Comparison of ENCODE assay signal across 7 mouse cellular contexts in the genomic region with DNA sequence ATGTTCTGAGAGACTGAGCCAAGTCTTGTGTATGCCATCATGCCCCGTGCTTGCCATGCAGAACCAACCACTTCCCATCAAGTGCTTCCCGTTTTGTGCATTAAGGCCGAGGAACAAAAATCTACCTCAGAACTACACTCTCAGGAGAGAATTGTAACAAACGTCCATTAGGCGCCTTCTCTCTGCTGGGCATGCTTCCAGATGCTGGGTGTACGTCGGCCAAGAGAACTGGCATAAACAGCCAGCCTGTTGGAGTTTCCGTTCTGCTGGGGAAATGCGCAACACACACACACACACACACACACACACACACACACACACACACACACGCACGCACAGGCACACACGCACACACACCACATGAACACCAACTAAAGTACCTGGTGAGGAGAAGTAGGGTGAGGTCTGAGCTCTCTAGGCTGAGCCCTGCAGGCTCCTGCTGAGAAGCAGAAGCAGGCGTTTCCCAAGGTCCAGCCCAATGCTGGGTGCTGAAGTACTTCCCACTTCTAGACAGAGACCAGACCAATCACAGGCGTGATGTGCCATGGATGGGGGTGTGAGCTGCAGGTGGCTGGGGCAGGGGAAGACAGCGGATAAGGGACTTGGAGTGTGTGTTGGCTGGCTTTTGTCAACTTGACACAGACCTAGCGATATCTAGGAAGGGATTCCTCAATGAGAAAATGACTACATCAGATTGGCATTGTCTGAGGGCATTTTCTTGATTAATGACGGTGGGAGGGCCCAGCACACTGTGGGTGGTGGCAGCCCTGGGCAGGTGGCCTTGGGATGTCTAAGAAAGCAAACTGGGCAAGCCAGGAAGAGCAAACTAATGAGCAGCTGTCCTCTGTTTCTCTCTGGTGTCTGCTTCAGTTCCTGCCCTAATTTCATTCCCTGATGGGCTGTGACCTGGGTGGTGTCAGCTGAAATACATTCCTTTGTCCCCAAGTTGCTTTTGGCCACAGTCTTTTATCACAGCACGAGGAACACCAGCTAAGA. TPM values are rescaled to one million over a fixed set of nuclear protein-coding genes. Genes with fewer than 3 reads are reported as not detected.
DNase-seq lines count a peak whose midpoint lies in the region; ATAC-seq and TF ChIP-seq lines count a peak whose summit lies in the region.

No protein-coding gene starts in this region.

- no peaks in the 10 kb centered on the region for H3K27me3 ChIP-seq in midbrain, embryonic 16.5 days (ENCODE audit: control insufficient read depth, insufficient read depth, low read depth, low read length)
- H3K27me3 ChIP-seq in midbrain, embryonic 10.5 days (ENCODE audit: low read depth, poor library complexity, severe bottlenecking), result no peaks in the 10 kb centered on the region
- H3K27me3 ChIP-seq in midbrain, postnatal 0 days (ENCODE audit: insufficient read depth, low read length), result no peaks in the 10 kb centered on the region

- TF ChIP-seq CTCF in bone marrow macrophage, adult 2 months (IDR thresholded peaks at IDR 0.05; ENCODE audit: low read depth, low read length), result no peak
- no peak for TF ChIP-seq CTCF in midbrain, postnatal 0 days (IDR thresholded peaks at IDR 0.05)

- no peak for DNase-seq in midbrain, embryonic 10.5 days (ENCODE audit: low spot score)
- peak; percentile 66 for DNase-seq in layer of hippocampus, adult 9-10 months (ENCODE audit: low spot score)
- peak; percentile 82 for DNase-seq in midbrain, postnatal 0 days (ENCODE audit: low spot score)

- TF ChIP-seq POLR2A in bone marrow macrophage, adult 2 months (IDR thresholded peaks at IDR 0.05; ENCODE audit: borderline replicate concordance, low read depth, low read length), result no peak

- H3K4me1 ChIP-seq in midbrain, embryonic 16.5 days (ENCODE audit: control insufficient read depth, insufficient read depth, low read length), result peaks cover 19% of the 10 kb centered on the region
- peaks cover 16% of the 10 kb centered on the region for H3K4me1 ChIP-seq in midbrain, embryonic 10.5 days
- peaks cover 22% of the 10 kb centered on the region for H3K4me1 ChIP-seq in bone marrow macrophage, adult 2 months (ENCODE audit: control insufficient read depth, insufficient read depth, low read length)
- peaks cover 6% of the 10 kb centered on the region; the same call in 1 of the 2 replicates for H3K4me1 ChIP-seq in midbrain, postnatal 0 days (ENCODE audit: insufficient read depth, low read length)

- H3K9me3 ChIP-seq in midbrain, embryonic 16.5 days (replicated peaks; ENCODE audit: control insufficient read depth, low read length, poor library complexity, severe bottlenecking), result no peaks in the 10 kb centered on the region
- H3K9me3 ChIP-seq in midbrain, embryonic 10.5 days (replicated peaks), result no peaks in the 10 kb centered on the region
- no peaks in the 10 kb centered on the region for H3K9me3 ChIP-seq in midbrain, postnatal 0 days (ENCODE audit: low read length)

- no peak overlapping the region for H3K4me2 ChIP-seq in midbrain, embryonic 16.5 days (ENCODE audit: low read length)
- H3K4me2 ChIP-seq in midbrain, postnatal 0 days (ENCODE audit: low read depth, low read length, poor library complexity, severe bottlenecking), result no peak overlapping the region

- no peak overlapping the region for H3K4me3 ChIP-seq in midbrain, embryonic 16.5 days (ENCODE audit: low read depth, low read length)
- H3K4me3 ChIP-seq in midbrain, embryonic 10.5 days, result no peak overlapping the region
- peak overlapping the region; percentile 53 for H3K4me3 ChIP-seq in bone marrow macrophage, adult 2 months (ENCODE audit: insufficient read depth, low read length)
- no peak overlapping the region for H3K4me3 ChIP-seq in midbrain, postnatal 0 days (ENCODE audit: low read depth, low read length)

- 50% methylated on average over 18 of the region's 18 CpGs for WGBS in midbrain, embryonic 16.5 days
- WGBS in midbrain, embryonic 10.5 days, result 83% methylated on average over 18 of the region's 18 CpGs
- WGBS in midbrain, postnatal 0 days, result 54% methylated on average over 18 of the region's 18 CpGs

- H3K27ac ChIP-seq in midbrain, embryonic 16.5 days (ENCODE audit: low read length), result no peak overlapping the region; the same call in 1 of the 2 replicates
- H3K27ac ChIP-seq in midbrain, embryonic 10.5 days (replicated peaks), result no peak overlapping the region
- H3K27ac ChIP-seq in bone marrow macrophage, adult 2 months (ENCODE audit: insufficient read depth, low read depth, low read length), result peak overlapping the region; percentile 87
- no peak overlapping the region for H3K27ac ChIP-seq in midbrain, postnatal 0 days (ENCODE audit: low read depth, low read length)

- H3K9ac ChIP-seq in midbrain, embryonic 16.5 days (ENCODE audit: low read depth, low read length), result no peak overlapping the region
- no peak overlapping the region for H3K9ac ChIP-seq in midbrain, postnatal 0 days (replicated peaks; ENCODE audit: low read length, poor library complexity, severe bottlenecking)

- H3K36me3 ChIP-seq in midbrain, embryonic 16.5 days (ENCODE audit: control insufficient read depth, insufficient read depth, low read length), result no peaks in the 10 kb centered on the region
- H3K36me3 ChIP-seq in midbrain, embryonic 10.5 days, result no peaks in the 10 kb centered on the region
- H3K36me3 ChIP-seq in midbrain, postnatal 0 days (ENCODE audit: insufficient read depth, low read length), result no peaks in the 10 kb centered on the region

- ATAC-seq in midbrain, embryonic 16.5 days, result 0 out of 2 replicates have a peak, but pooled peaks have one; percentile 32
- ATAC-seq in granulocyte monocyte progenitor cell, adult 5-6 weeks (replicated peaks; ENCODE audit: poor library complexity, severe bottlenecking), result peak; percentile 91
- ATAC-seq in midbrain, postnatal 0 days (ENCODE audit: low FRiP score), result no peak
- no peak for ATAC-seq in erythroblast, adult 5-6 weeks (replicated peaks; ENCODE audit: low FRiP score, poor library complexity, severe bottlenecking)

RNA-seq across cellular contexts. Expression of a gene that starts 38.2 kb away (rescaled TPM):
- 20.8 and 22.8 TPM in 2 replicates for polyA plus RNA-seq in midbrain, embryonic 16.5 days (2015; fragmentation: Nextera tagmentation; extraction: Ambion mirVana)
- polyA plus RNA-seq in midbrain, embryonic 10.5 days (2016; fragmentation: Nextera tagmentation; extraction: Ambion mirVana), result 16.4 and 20.8 TPM in 2 replicates
- 42.8 and 52.7 TPM in 2 replicates for polyA plus RNA-seq in bone marrow macrophage, adult 2 months (2012; ENCODE audit: insufficient read depth, insufficient read length, missing spikeins)
- 36.5 and 36.9 TPM in 2 replicates for total RNA-seq in granulocyte monocyte progenitor cell, adult 5-6 weeks (2014; fragmentation: Nextera tagmentation)
- total RNA-seq in granulocyte monocyte progenitor cell, adult 5-6 weeks (2017), result 23.5 and 29.7 TPM in 2 replicates
- total RNA-seq in midbrain, postnatal 0 days (2014; rRNA removed), result 85.7 and 94.3 TPM in 2 replicates
- polyA plus RNA-seq in midbrain, postnatal 0 days (2015; fragmentation: Nextera tagmentation; extraction: Ambion mirVana), result 18.4 and 20.6 TPM in 2 replicates
- total RNA-seq in erythroblast, adult 5-6 weeks (2015; ENCODE audit: low replicate concordance), result 2.7 and 5.4 TPM in 2 replicates
- total RNA-seq in erythroblast, adult 5-6 weeks (2017; ENCODE audit: low replicate concordance), result 12.9 and 13.5 TPM in 2 replicates

Comparison
In these comparisons a context has a peak if more than half of its experiments do, and no peak if none do; other contexts are left out.
1. ATAC-seq: peak in midbrain, embryonic 16.5 days (single experiment) and granulocyte monocyte progenitor cell, adult 5-6 weeks (single experiment); none in midbrain, postnatal 0 days (single experiment) and erythroblast, adult 5-6 weeks (single experiment).